Mouse (Mus musculus) midbrain, embryonic 14.5 days (tissue): ENCODE results near the gene Hectd1. TPM values are rescaled to one million over a fixed set of nuclear protein-coding genes. Genes with fewer than 3 reads are reported as not detected.
A peak's percentile ranks its signal among the peaks of the same experiment; 100 is the strongest.

Experiments used
- ATAC-seq: fragments of 200-750 bp; cut with Nextera tagmentation; 2 replicates; pipeline ENCODE4 v1.8.0; 2017; ENCODE audit warnings: moderate number of reproducible peaks, moderate library complexity; ENCODE audit not compliant: low FRiP score, low TSS enrichment
- DNase-seq: peaks from one replicate; pipeline ENCODE4 v3.0.0-alpha.2; 2015
- H3K27ac ChIP-seq: fragments of 300-500 bp; sonication (generic); replicated peaks from 2 replicates; pipeline ENCODE4 v1.5.1; 2014; ENCODE audit warnings: mild to moderate bottlenecking, low read depth, low read length, moderate library complexity
- H3K27me3 ChIP-seq: fragments of 300-500 bp; sonication (generic); 2 replicates; pipeline ENCODE4 v1.6.1; 2014; ENCODE audit warnings: low read length, control low read depth, mixed read lengths; ENCODE audit not compliant: control insufficient read depth, insufficient read depth
- H3K36me3 ChIP-seq: fragments of 300-500 bp; sonication (generic); 2 replicates; pipeline ENCODE4 v1.6.1; 2014; ENCODE audit warnings: low read length, control low read depth; ENCODE audit not compliant: control insufficient read depth, insufficient read depth
- H3K4me1 ChIP-seq: fragments of 300-500 bp; sonication (generic); 2 replicates; pipeline ENCODE4 v1.6.1; 2014; ENCODE audit warnings: mild to moderate bottlenecking, antibody characterized with exemption, low read length, control low read depth; ENCODE audit not compliant: control insufficient read depth, insufficient read depth
- H3K4me2 ChIP-seq: fragments of 300-500 bp; sonication (generic); 2 replicates; pipeline ENCODE4 v1.6.1; 2014; ENCODE audit warnings: mild to moderate bottlenecking, low read length, moderate library complexity
- H3K4me3 ChIP-seq: fragments of 300-500 bp; sonication (generic); replicated peaks from 2 replicates; pipeline ENCODE4 v1.5.1; 2014; ENCODE audit warnings: low read depth, low read length
- H3K9ac ChIP-seq: fragments of 300-500 bp; sonication (generic); replicated peaks from 2 replicates; pipeline ENCODE4 v1.6.1; 2014; ENCODE audit warnings: mild to moderate bottlenecking, low read length, moderate library complexity
- H3K9me3 ChIP-seq: fragments of 300-500 bp; sonication (generic); 2 replicates; pipeline ENCODE4 v1.6.1; 2016; ENCODE audit warnings: low read length, control low read depth, mixed read lengths; ENCODE audit not compliant: control insufficient read depth
- WGBS: fragments of 180-500 bp; shearing (Covaris S2); extraction: QIAGEN DNeasy Blood & Tissue Kit; methylation state at CpG from one replicate; pipeline ENCODE4 v1.1.7; 2014; 5-methylcytosine and 5-hydroxymethylcytosine counted together
- polyA plus RNA-seq: library from polyadenylated mRNA; unstranded; fragments of >200 nt; fragmentation: Nextera tagmentation; extraction: Ambion mirVana; gene quantifications from 2 replicates; pipeline ENCODE4 v1.2.1, GENCODE M21; 2014

The Hectd1 gene
- polyA plus RNA-seq, 1 experiment from 2014 or later: 47.5 TPM

DNA sequence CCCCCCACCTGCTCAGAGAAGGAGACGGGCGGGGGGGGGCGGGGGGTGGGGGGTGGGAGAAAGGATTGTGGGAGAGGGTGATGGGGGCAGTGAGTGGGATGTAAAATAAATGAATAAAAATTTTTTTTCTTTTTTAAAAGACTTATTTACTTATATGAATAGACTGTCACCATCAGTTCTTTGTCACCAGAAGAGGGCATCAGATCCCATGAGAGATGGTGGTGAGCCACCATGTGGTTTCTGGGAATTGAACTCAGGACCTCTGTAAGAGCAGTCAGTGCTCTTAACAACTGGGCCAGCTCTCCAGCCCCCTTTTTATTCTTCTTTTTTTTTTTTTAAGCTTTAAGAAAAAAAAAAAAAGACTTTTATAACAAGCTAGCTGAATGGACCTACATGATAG is 7.1 kb downstream of the Hectd1 start:
- Histone ChIP-seq H3K9me3 (no peaks in the 10 kb centered on the region), H3K4me2 (no peak overlapping the region), H3K4me3 (no peak overlapping the region), H3K4me1 (peaks cover 5% of the 10 kb centered on the region; the same call in 1 of the 2 replicates), H3K9ac (no peak overlapping the region), H3K36me3 (peaks cover 9% of the 10 kb centered on the region; the same call in 1 of the 2 replicates), H3K27me3 (no peaks in the 10 kb centered on the region), H3K27ac (no peak overlapping the region)
- DNase-seq: no peak
- 93% methylated on average over 3 of the region's 3 CpGs for WGBS
- no peak for ATAC-seq

DNA sequence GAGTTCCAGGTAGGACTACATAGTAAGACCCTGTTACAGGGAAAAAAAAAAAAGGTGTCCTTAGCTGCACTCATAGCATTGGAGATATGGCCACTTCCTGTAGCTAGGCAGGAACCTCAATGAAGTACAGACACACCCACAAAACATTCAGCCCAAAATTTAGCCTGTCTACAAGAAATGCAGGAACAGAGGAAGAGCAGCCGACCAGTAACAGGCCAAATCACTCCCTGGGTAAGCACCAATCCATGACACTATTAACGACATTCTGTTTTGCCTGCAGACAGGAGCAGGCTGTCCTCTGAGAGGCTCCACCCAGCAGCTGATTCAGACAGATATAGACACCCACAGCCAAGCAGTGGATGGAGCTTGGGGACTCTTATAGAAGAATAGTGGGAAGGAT is 8.1 kb downstream of the Hectd1 start:
- DNase-seq (no peak), ATAC-seq (no peak)
- no peaks in the 10 kb centered on the region for H3K4me1 ChIP-seq
- no peaks in the 10 kb centered on the region for H3K27me3 ChIP-seq
- H3K4me2 ChIP-seq: no peak overlapping the region
- H3K27ac ChIP-seq: no peak overlapping the region
- H3K9ac ChIP-seq: no peak overlapping the region
- no peak overlapping the region for H3K4me3 ChIP-seq
- no peaks in the 10 kb centered on the region for H3K9me3 ChIP-seq
- WGBS: 69% methylated on average over 2 of the region's 2 CpGs
- H3K36me3 ChIP-seq: peaks cover 7% of the 10 kb centered on the region; the same call in 1 of the 2 replicates

DNA sequence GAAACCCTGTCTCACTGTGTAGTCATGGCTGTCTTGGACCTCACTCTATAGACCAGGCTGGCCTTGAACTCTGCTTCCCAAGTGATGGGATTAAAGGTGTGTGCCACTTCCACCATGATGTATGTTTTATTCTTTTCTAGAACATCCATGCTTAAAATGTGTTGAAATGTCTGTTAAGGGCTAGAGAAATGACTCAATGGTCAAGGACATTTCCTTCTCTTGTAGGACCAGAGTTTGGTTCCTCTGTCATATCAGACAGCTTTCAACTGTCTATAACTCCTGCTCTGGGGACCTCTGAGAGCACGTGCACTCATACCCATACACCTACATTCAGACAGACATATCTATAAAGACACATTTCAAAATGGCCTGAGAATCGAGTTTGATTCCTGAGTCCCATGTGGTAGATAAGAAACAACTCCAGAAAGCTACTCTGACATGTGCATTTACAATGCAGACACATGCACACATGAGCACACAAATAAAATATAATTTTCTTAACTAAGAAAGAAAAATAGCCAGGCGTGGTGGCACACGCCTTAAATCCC is 9.3 kb downstream of the Hectd1 start:
- H3K9ac ChIP-seq: no peak overlapping the region
- DNase-seq: no peak

DNA sequence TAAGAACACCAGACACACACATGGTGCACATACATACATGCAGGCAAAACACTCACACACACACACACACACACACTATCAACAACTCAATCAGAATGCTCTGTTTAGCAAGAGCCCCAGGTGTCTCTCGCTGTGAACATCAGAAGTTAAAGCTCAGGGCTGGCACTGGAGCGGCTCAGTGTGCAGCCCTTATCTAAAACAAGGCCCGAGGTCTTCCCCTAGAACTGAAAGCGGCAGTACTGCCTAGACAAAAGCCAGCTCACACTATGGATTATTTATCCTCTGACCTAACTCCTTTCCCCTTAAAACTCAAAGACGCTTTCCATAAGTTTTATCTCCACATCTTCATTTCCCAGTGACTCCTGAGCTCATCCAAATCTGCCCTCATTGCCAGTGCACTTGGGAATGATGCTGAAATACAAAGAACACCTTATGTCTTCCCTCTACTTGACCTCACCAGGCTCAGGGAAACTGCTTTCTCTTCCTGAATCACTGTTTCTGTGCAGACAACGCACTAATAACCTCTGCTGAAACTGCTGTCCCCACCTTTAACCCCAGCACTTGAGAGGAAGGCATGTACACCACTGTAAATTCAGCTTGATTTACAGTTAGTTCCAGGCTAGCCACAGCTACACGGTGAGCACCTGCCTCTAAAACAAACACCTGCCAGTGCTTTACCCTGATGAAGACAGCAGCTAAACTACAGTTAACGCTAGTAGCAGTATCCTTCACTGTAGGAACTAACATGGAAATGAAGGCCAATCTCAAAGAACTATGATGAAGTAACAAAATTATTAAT is 11.3 kb downstream of the Hectd1 start:
- H3K36me3 ChIP-seq: 0 out of 2 replicates have a peak, but pooled peaks cover 2% of the 10 kb centered on the region
- H3K4me1 ChIP-seq: no peaks in the 10 kb centered on the region
- no peak overlapping the region for H3K4me2 ChIP-seq
- H3K4me3 ChIP-seq: no peak overlapping the region
- H3K9me3 ChIP-seq: no peaks in the 10 kb centered on the region
- H3K9ac ChIP-seq: no peak overlapping the region
- 76% methylated on average over 8 of the region's 8 CpGs for WGBS
- ATAC-seq (no peak), DNase-seq (no peak)
- H3K27me3 ChIP-seq: no peaks in the 10 kb centered on the region
- no peak overlapping the region for H3K27ac ChIP-seq

More for the DNA sequence above, 9.3 kb downstream of the Hectd1 start:
- 94% methylated on average over 4 of the region's 4 CpGs for WGBS
- no peak overlapping the region for H3K27ac ChIP-seq
- H3K4me3 ChIP-seq: no peak overlapping the region
- H3K4me1 ChIP-seq: no peaks in the 10 kb centered on the region
- no peaks in the 10 kb centered on the region for H3K27me3 ChIP-seq
- H3K4me2 ChIP-seq: no peak overlapping the region
- H3K9me3 ChIP-seq: no peaks in the 10 kb centered on the region
- H3K36me3 ChIP-seq: peaks cover 7% of the 10 kb centered on the region; the same call in 1 of the 2 replicates
- ATAC-seq: no peak

DNA sequence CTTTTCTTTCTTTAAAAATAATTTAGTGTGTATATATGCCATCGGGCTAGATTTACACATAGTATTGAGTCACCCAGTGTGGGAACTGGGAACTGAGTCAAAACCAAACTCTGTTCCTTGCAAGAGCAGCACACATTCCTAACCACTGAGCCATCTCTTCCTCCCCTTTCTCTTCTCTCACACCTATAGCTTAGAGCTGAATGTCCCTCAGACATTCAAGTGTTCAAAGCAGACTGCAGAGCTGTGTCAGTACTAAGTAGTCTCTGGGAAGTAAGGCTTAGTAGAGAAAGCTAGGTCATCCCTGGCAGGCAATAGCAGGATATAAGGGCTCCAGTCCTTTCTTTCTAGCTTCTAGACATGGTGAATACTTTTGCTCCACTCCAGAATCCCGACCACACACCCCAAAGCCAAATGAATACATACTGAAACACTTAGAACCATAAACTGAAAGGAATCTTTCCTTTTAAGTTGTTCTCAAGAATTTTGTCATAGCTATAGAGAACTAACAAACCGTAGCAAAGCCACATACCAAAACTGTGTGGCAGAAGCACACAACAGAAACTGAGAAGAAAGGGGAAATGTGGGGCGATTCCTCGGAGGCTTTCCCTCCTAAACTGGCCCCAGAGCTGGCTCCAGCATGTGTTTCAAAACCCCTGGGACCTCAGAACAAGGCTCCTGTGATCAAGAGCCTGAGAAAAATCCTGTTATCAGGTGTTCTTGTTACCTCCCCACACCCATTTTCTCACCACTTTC is 17.8 kb downstream of the Hectd1 start:
- Histone ChIP-seq H3K4me1 (no peaks in the 10 kb centered on the region), H3K36me3 (0 out of 2 replicates have a peak, but pooled peaks cover 2% of the 10 kb centered on the region), H3K9ac (no peak overlapping the region), H3K27ac (no peak overlapping the region), H3K4me3 (no peak overlapping the region), H3K27me3 (no peaks in the 10 kb centered on the region), H3K9me3 (no peaks in the 10 kb centered on the region), H3K4me2 (no peak overlapping the region)
- ATAC-seq (no peak), DNase-seq (no peak)
- WGBS: 58% methylated on average over 5 of the region's 5 CpGs

DNA sequence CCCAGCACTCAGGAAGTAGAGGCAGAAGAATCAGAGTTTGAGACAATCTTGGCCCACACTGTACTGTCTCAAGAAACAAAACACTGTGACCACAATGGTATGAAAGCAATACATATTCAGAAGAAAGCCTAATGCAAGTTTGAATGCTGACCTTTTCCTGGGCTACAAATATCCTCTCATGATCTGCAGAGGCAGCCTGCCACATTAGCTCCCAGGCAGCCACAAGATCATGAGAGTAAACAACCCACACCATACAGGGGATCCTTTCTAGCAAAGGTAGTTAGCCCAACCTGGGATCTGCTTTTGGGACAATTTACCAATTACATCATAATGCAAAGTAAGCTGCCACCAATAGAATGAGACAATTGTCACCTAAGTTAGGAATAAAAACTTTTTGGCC is 18.8 kb downstream of the Hectd1 start:
- Histone ChIP-seq H3K4me1 (no peaks in the 10 kb centered on the region), H3K9me3 (no peaks in the 10 kb centered on the region), H3K4me3 (no peak overlapping the region), H3K9ac (no peak overlapping the region), H3K4me2 (no peak overlapping the region), H3K27me3 (no peaks in the 10 kb centered on the region), H3K36me3 (peaks cover 10% of the 10 kb centered on the region; the same call in 1 of the 2 replicates), H3K27ac (no peak overlapping the region)
- ATAC-seq (no peak), DNase-seq (no peak)

DNA sequence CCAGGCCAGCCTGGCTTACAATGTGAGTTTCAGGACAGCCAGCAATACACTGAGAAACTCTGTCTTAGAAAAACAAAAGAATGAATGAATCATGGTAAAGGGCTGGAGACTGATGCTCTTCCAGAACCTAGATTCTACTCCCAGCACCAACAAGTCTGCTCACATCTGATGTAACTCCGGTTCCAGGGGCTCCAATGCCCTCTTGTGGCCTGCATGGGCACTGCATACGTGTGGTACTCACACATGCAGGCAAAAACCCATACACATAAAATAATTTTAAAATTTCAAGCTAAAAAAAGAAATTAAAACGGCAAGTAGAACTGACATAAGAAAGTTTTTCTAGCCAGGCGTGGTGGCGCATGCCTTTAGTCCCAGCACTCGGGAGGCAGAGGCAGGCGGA is 44.5 kb downstream of the Hectd1 start:
- no peak overlapping the region for H3K9ac ChIP-seq
- no peak overlapping the region for H3K27ac ChIP-seq
- no peak overlapping the region for H3K4me2 ChIP-seq
- no peak overlapping the region for H3K4me3 ChIP-seq
- peak; percentile 35 for DNase-seq
- no peaks in the 10 kb centered on the region for H3K27me3 ChIP-seq
- WGBS: 91% methylated on average over 7 of the region's 7 CpGs
- H3K4me1 ChIP-seq: no peaks in the 10 kb centered on the region
- no peaks in the 10 kb centered on the region for H3K9me3 ChIP-seq
- no peak for ATAC-seq
- peaks cover 92% of the 10 kb centered on the region for H3K36me3 ChIP-seq

DNA sequence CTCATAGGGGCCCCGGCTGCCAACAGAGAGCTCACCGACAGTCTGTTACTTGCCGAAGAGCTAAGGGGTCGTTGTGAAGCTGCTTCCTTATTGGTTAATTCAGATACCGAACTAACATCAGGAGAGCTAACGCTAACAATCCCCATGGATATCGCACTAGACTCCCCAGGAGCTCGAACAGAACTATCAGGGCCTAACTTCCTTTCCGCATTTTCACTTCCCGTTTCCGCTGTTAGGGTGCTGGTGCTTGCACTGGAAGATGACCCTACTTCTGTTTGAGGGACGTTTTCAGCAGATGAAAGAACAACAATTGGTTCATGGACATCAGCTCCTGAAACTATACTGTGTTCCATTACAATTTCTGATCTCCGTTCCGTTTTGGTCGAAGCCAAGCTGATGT is 60.6 kb downstream of the Hectd1 start:
- Histone ChIP-seq H3K27ac (no peak overlapping the region), H3K4me1 (no peaks in the 10 kb centered on the region), H3K9ac (no peak overlapping the region), H3K4me2 (no peak overlapping the region), H3K4me3 (no peak overlapping the region), H3K36me3 (peaks cover 59% of the 10 kb centered on the region), H3K27me3 (no peaks in the 10 kb centered on the region), H3K9me3 (no peaks in the 10 kb centered on the region)
- no peak for ATAC-seq
- no peak for DNase-seq
- WGBS: 97% methylated on average over 15 of the region's 15 CpGs
